Mouse (Mus musculus) hindbrain, embryonic 11.5 days (tissue): ENCODE data around the gene Olfr1394. TPM values are rescaled to one million over a fixed set of nuclear protein-coding genes. Genes with fewer than 3 reads are reported as not detected.

ENCODE experiments used
- ATAC-seq: fragments of 200-750 bp; cut with Nextera tagmentation; 2 replicates; pipeline ENCODE4 v1.8.0; 2017; ENCODE audit warnings: mild to moderate bottlenecking, moderate TSS enrichment, moderate library complexity; ENCODE audit not compliant: low FRiP score
- DNase-seq: peaks from one replicate; pipeline ENCODE4 v3.0.0-alpha.2; 2015; ENCODE audit warnings: low spot score
- H3K27ac ChIP-seq: fragments of 300-500 bp; sonication (generic); 2 replicates; pipeline ENCODE4 v1.5.1; 2014; ENCODE audit warnings: mild to moderate bottlenecking, low read depth, low read length
- H3K27me3 ChIP-seq: fragments of 300-500 bp; sonication (generic); 2 replicates; pipeline ENCODE4 v1.6.1; 2014; ENCODE audit warnings: mild to moderate bottlenecking, low read length, moderate library complexity, mixed read lengths; ENCODE audit not compliant: control insufficient read depth, insufficient read depth
- H3K36me3 ChIP-seq: fragments of 300-500 bp; sonication (generic); 2 replicates; pipeline ENCODE4 v1.6.1; 2014; ENCODE audit warnings: mild to moderate bottlenecking, low read length, moderate library complexity, mixed read lengths; ENCODE audit not compliant: control insufficient read depth, insufficient read depth
- H3K4me1 ChIP-seq: fragments of 300-500 bp; sonication (generic); replicated peaks from 2 replicates; pipeline ENCODE4 v1.6.1; 2014; ENCODE audit warnings: low read length, mixed read lengths; ENCODE audit not compliant: control insufficient read depth, insufficient read depth
- H3K4me2 ChIP-seq: fragments of 300-500 bp; sonication (generic); replicated peaks from 2 replicates; pipeline ENCODE4 v1.6.1; 2014; ENCODE audit warnings: mild to moderate bottlenecking, low read depth, low read length
- H3K4me3 ChIP-seq: fragments of 300-500 bp; sonication (generic); 2 replicates; pipeline ENCODE4 v1.5.1; 2014; ENCODE audit warnings: low read depth, low read length
- H3K9ac ChIP-seq: fragments of 300-500 bp; sonication (generic); 2 replicates; pipeline ENCODE4 v1.6.1; 2014; ENCODE audit warnings: low read depth, low read length
- H3K9me3 ChIP-seq: fragments of 300-500 bp; sonication (generic); 2 replicates; pipeline ENCODE4 v1.6.1; 2016; ENCODE audit warnings: low read length; ENCODE audit not compliant: control insufficient read depth
- WGBS: fragments of 180-500 bp; shearing (Covaris S2); extraction: QIAGEN DNeasy Blood & Tissue Kit; methylation state at CpG from one replicate; pipeline ENCODE4 v1.1.7; 2014; 5-methylcytosine and 5-hydroxymethylcytosine counted together
- polyA plus RNA-seq: library from polyadenylated mRNA; unstranded; fragments of >200 nt; fragmentation: Nextera tagmentation; extraction: Ambion mirVana; gene quantifications from 2 replicates; pipeline ENCODE4 v1.2.1, GENCODE M21; 2014

The Olfr1394 gene
- polyA plus RNA-seq, 1 experiment from 2014 or later = not detected

GRCm38 (mm10) chr11:49202071-49202470, 47.9 kb downstream of the Olfr1394 start:
- 62% methylated on average over 2 of the region's 2 CpGs for WGBS
- H3K4me2 ChIP-seq = peak overlapping the region; percentile 73
- no peak overlapping the region for H3K27ac ChIP-seq
- ATAC-seq (no peak), DNase-seq (no peak)
- no peaks in the 10 kb centered on the region for H3K9me3 ChIP-seq
- H3K4me3 ChIP-seq = peak overlapping the region; percentile 92
- no peaks in the 10 kb centered on the region for H3K4me1 ChIP-seq
- no peak overlapping the region for H3K9ac ChIP-seq
- no peaks in the 10 kb centered on the region for H3K36me3 ChIP-seq
- no peaks in the 10 kb centered on the region for H3K27me3 ChIP-seq

GRCm38 (mm10) chr11:49202523-49203061, 48.4 kb downstream of the Olfr1394 start:
- Histone ChIP-seq H3K36me3 (no peaks in the 10 kb centered on the region), H3K27ac (peak overlapping the region; percentile 99), H3K27me3 (no peaks in the 10 kb centered on the region), H3K4me1 (no peaks in the 10 kb centered on the region), H3K9ac (peak overlapping the region; percentile 98), H3K9me3 (no peaks in the 10 kb centered on the region), H3K4me3 (peak overlapping the region; percentile 92), H3K4me2 (peak overlapping the region; percentile 73)
- ATAC-seq (peak; percentile 41), DNase-seq (no peak)
- WGBS = 12% methylated on average over 10 of the region's 10 CpGs

GRCm38 (mm10) chr11:49203129-49203768, 49.1 kb downstream of the Olfr1394 start, which contains the start of gene Zfp62:
Zfp62 (plus strand) TSS chr11:49203292.
- WGBS = under 1% methylated on average over 27 of the region's 47 CpGs
- peak within 1 kb of the TSS; percentile 98 for H3K9ac ChIP-seq
- H3K4me1 ChIP-seq = no peaks in the 10 kb centered on the region
- no peaks in the 10 kb centered on the region for H3K9me3 ChIP-seq
- ATAC-seq = peak; percentile 92
- H3K4me3 ChIP-seq = peak within 1 kb of the TSS; percentile 92
- H3K36me3 ChIP-seq = no peaks in the 10 kb centered on the region
- peak; percentile 96 for DNase-seq
- H3K27ac ChIP-seq = peak within 1 kb of the TSS; percentile 99
- H3K27me3 ChIP-seq = no peaks in the 10 kb centered on the region
- H3K4me2 ChIP-seq = peak within 1 kb of the TSS; percentile 73

- under 1% methylated on average over 24 of the region's 24 CpGs for WGBS
- H3K27me3 ChIP-seq = no peaks in the 10 kb centered on the region
- H3K4me1 ChIP-seq = no peaks in the 10 kb centered on the region
- peak; percentile 79 for ATAC-seq
- H3K27ac ChIP-seq = peak overlapping the region; percentile 99
- H3K4me3 ChIP-seq = peak overlapping the region; percentile 92
- H3K9me3 ChIP-seq = no peaks in the 10 kb centered on the region
- H3K4me2 ChIP-seq = peak overlapping the region; percentile 43
- H3K9ac ChIP-seq = peak overlapping the region; percentile 98
- no peaks in the 10 kb centered on the region for H3K36me3 ChIP-seq
- peak; percentile 75 for DNase-seq
Observed at GRCm38 (mm10) chr11:49203771-49204497, 49.8 kb downstream of the Olfr1394 start.

- H3K27me3 ChIP-seq = no peaks in the 10 kb centered on the region
- no peak for ATAC-seq
- DNase-seq = peak; percentile 7
- no peaks in the 10 kb centered on the region for H3K4me1 ChIP-seq
- H3K9ac ChIP-seq = no peak overlapping the region
- no peak overlapping the region for H3K4me3 ChIP-seq
- WGBS = 92% methylated on average over 6 of the region's 6 CpGs
- no peak overlapping the region; the same call in 1 of the 2 replicates for H3K4me2 ChIP-seq
- H3K27ac ChIP-seq = no peak overlapping the region
- no peaks in the 10 kb centered on the region for H3K36me3 ChIP-seq
- no peaks in the 10 kb centered on the region for H3K9me3 ChIP-seq
Observed at GRCm38 (mm10) chr11:49205080-49205590, 51.0 kb downstream of the Olfr1394 start.

GRCm38 (mm10) chr11:49207495-49207894, 53.3 kb downstream of the Olfr1394 start:
- Histone ChIP-seq H3K27me3 (no peaks in the 10 kb centered on the region), H3K36me3 (no peaks in the 10 kb centered on the region), H3K4me2 (no peak overlapping the region), H3K4me1 (no peaks in the 10 kb centered on the region), H3K4me3 (no peak overlapping the region), H3K27ac (no peak overlapping the region), H3K9me3 (no peaks in the 10 kb centered on the region), H3K9ac (no peak overlapping the region)
- WGBS = 100% methylated on average over 1 of the region's 1 CpGs
- ATAC-seq = no peak
- no peak for DNase-seq

Other genes starting within 250 kb of the Olfr1394 start
- gene Psme2b, start 208.2 kb upstream of the Olfr1394 start, polyA plus RNA-seq = 1.8 and 2.3 TPM in 2 replicates
- gene Olfr56, start 175.5 kb upstream of the Olfr1394 start, polyA plus RNA-seq = 0.14 TPM in 1 of 2 replicates, not detected in the other
- gene 9930111J21Rik1, start 175.0 kb upstream of the Olfr1394 start, polyA plus RNA-seq = 0.17 and 0.54 TPM in 2 replicates
- gene Gm12185, start 162.2 kb upstream of the Olfr1394 start, polyA plus RNA-seq = not detected in 2 replicates
- gene Tgtp1, start 160.2 kb upstream of the Olfr1394 start, polyA plus RNA-seq = not detected in 2 replicates
- gene 9930111J21Rik2, start 103.1 kb upstream of the Olfr1394 start, polyA plus RNA-seq = 0.11 and 0.42 TPM in 2 replicates
- gene Tgtp2, start 90.2 kb upstream of the Olfr1394 start, polyA plus RNA-seq = not detected in 2 replicates
- 0.20 and 0.71 TPM in 2 replicates for gene Ifi47, start 77.8 kb upstream of the Olfr1394 start, polyA plus RNA-seq
- not detected in 2 replicates for gene Olfr1396, start 39.5 kb upstream of the Olfr1394 start, polyA plus RNA-seq
- gene Olfr1395, start 12.1 kb upstream of the Olfr1394 start, polyA plus RNA-seq = not detected in 2 replicates
- 0.10 TPM in 1 of 2 replicates, not detected in the other for gene Btnl9, start 32.8 kb downstream of the Olfr1394 start, polyA plus RNA-seq
- 59.0 and 63.2 TPM in 2 replicates for gene Zfp62, start 48.9 kb downstream of the Olfr1394 start, polyA plus RNA-seq
- 28.7 and 31.0 TPM in 2 replicates for gene Mgat1, start 89.8 kb downstream of the Olfr1394 start, polyA plus RNA-seq
- not detected in 2 replicates for gene Olfr1393, start 123.9 kb downstream of the Olfr1394 start, polyA plus RNA-seq
- gene Olfr1392, start 130.9 kb downstream of the Olfr1394 start, polyA plus RNA-seq = not detected in 2 replicates
- not detected in 2 replicates for gene Olfr10, start 150.4 kb downstream of the Olfr1394 start, polyA plus RNA-seq
- not detected in 2 replicates for gene Olfr1391, start 168.4 kb downstream of the Olfr1394 start, polyA plus RNA-seq
- not detected in 2 replicates for gene Olfr1390, start 180.8 kb downstream of the Olfr1394 start, polyA plus RNA-seq